Mouse (Mus musculus): ENCODE measurements around the gene Rere. TPM values are rescaled to one million over a fixed set of nuclear protein-coding genes. Genes with fewer than 3 reads are reported as not detected.
"Not testable (repeated sequence)": the region's sequence is repeated elsewhere in the genome, so short reads cannot be mapped to it uniquely, and the experiment has no call there.

The Rere gene
- polyA plus RNA-seq, 1 experiment from 2014 or later = 5.9 TPM

GRCm38 (mm10) chr4:150491710-150492109, 210.3 kb downstream of the Rere start:
- peaks cover 42% of the 10 kb centered on the region for H3K4me1 ChIP-seq (replicated peaks)
- 79% methylated on average over 4 of the region's 4 CpGs for whole genome bisulfite sequencing (ENCODE audit: insufficient replicate concordance)
- no peaks in the 10 kb centered on the region for H3K27me3 ChIP-seq
- no peak overlapping the region for H3K27ac ChIP-seq
- H3K4me3 ChIP-seq (replicated peaks) = no peak overlapping the region
- H3K36me3 ChIP-seq = no peaks in the 10 kb centered on the region
- no peaks in the 10 kb centered on the region for H3K9me3 ChIP-seq (replicated peaks)
- H3K4me2 ChIP-seq = no peak overlapping the region
- H3K9ac ChIP-seq = no peak overlapping the region
- ATAC-seq (ENCODE audit: low read depth) = no peak
- no peak for DNase-seq

GRCm38 (mm10) chr4:150493258-150493937, 212.0 kb downstream of the Rere start:
- WGBS (ENCODE audit: insufficient replicate concordance) = 66% methylated on average over 7 of the region's 7 CpGs
- no peaks in the 10 kb centered on the region for H3K27me3 ChIP-seq

DNA sequence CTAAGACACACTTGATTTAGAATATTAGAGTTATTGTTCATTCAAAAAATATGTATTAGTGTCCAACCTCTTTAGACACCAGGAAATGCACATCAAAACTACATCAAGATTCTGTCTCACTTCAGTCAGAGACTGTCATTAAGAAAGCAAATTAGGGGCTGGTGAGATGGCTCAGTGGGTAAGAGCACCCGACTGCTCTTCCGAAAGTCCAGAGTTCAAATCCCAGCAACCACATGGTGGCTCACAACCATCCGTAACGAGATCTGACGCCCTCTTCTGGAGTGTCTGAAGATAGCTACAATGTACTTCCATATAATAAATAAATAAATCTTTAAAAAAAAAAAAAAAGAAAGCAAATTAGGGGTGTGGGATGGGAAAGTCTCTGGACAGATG, 212.5 kb downstream of the Rere start:
- not testable (repeated sequence) for DNase-seq; ATAC-seq (ENCODE audit: low read depth)
- WGBS (ENCODE audit: insufficient replicate concordance) = 72% methylated on average over 5 of the region's 5 CpGs

More at GRCm38 (mm10) chr4:150493258-150493937, 212.0 kb downstream of the Rere start:
- peaks cover 26% of the 10 kb centered on the region for H3K4me1 ChIP-seq (replicated peaks)
- H3K9ac ChIP-seq = no peak overlapping the region
- no peak for ATAC-seq (ENCODE audit: low read depth)
- H3K4me3 ChIP-seq (replicated peaks) = no peak overlapping the region
- H3K27ac ChIP-seq = no peak overlapping the region
- no peaks in the 10 kb centered on the region for H3K9me3 ChIP-seq (replicated peaks)
- no peak for DNase-seq
- H3K4me2 ChIP-seq = no peak overlapping the region
- no peaks in the 10 kb centered on the region for H3K36me3 ChIP-seq

GRCm38 (mm10) chr4:150495568-150495967, 214.1 kb downstream of the Rere start:
- H3K9ac ChIP-seq = no peak overlapping the region
- DNase-seq (no peak), ATAC-seq (ENCODE audit: low read depth) (no peak)
- H3K27ac ChIP-seq = no peak overlapping the region
- H3K4me2 ChIP-seq = no peak overlapping the region
- no peaks in the 10 kb centered on the region for H3K9me3 ChIP-seq (replicated peaks)
- H3K4me3 ChIP-seq (replicated peaks) = no peak overlapping the region
- 66% methylated on average over 2 of the region's 2 CpGs for WGBS (ENCODE audit: insufficient replicate concordance)
- peaks cover 10% of the 10 kb centered on the region for H3K4me1 ChIP-seq (replicated peaks)
- H3K27me3 ChIP-seq = no peaks in the 10 kb centered on the region
- no peaks in the 10 kb centered on the region for H3K36me3 ChIP-seq

More for the DNA sequence above, 212.5 kb downstream of the Rere start:
- not testable (repeated sequence) for H3K4me3 ChIP-seq (replicated peaks); H3K27ac ChIP-seq; H3K36me3 ChIP-seq; H3K9ac ChIP-seq; H3K27me3 ChIP-seq; H3K4me2 ChIP-seq; H3K9me3 ChIP-seq (replicated peaks)
- peaks cover 20% of the 10 kb centered on the region for H3K4me1 ChIP-seq (replicated peaks)

DNA sequence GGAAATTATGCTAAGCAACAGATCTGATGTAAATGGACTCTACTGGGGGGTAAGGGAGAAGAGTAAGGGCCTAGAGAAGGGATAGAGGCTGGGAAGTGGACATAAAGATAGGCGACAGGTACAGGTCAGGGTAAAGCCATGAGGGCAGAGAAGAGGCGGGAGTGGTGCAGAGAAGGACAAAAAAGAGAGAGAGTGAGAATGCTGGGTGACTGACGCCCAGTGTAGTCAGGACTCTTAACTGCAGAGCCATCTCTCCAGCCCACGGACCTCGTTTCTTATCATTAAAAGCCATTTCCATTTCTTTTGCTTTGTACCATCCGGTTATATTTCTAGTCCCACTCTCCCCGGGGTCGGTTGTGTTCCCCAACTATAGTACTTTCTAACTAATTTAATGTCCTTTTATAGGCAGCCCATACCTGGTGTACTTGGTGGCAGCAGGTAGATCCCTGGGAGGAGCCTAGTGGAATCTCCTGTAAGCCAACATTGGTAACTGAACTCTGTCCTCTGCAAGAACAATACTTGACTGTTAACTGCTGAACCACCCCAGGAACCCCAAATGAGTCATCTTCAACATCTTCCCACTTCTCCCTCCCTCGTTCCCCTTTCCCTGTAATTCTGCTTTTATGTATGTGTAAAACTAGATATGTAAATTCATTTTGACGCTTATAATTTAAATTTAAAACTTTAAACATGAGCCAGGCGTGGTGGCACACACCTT, 223.0 kb downstream of the Rere start:
- Histone ChIP-seq H3K4me1 (replicated peaks) (peaks cover 29% of the 10 kb centered on the region), H3K27ac (no peak overlapping the region), H3K9ac (no peak overlapping the region), H3K27me3 (no peaks in the 10 kb centered on the region), H3K4me2 (no peak overlapping the region), H3K36me3 (0 out of 2 replicates have a peak, but pooled peaks cover 16% of the 10 kb centered on the region), H3K9me3 (replicated peaks) (no peaks in the 10 kb centered on the region), H3K4me3 (replicated peaks) (no peak overlapping the region)
- ATAC-seq (ENCODE audit: low read depth) (peak; percentile 52; the same call in 1 of the 2 replicates), DNase-seq (no peak)
- WGBS (ENCODE audit: insufficient replicate concordance) = 42% methylated on average over 11 of the region's 11 CpGs

DNA sequence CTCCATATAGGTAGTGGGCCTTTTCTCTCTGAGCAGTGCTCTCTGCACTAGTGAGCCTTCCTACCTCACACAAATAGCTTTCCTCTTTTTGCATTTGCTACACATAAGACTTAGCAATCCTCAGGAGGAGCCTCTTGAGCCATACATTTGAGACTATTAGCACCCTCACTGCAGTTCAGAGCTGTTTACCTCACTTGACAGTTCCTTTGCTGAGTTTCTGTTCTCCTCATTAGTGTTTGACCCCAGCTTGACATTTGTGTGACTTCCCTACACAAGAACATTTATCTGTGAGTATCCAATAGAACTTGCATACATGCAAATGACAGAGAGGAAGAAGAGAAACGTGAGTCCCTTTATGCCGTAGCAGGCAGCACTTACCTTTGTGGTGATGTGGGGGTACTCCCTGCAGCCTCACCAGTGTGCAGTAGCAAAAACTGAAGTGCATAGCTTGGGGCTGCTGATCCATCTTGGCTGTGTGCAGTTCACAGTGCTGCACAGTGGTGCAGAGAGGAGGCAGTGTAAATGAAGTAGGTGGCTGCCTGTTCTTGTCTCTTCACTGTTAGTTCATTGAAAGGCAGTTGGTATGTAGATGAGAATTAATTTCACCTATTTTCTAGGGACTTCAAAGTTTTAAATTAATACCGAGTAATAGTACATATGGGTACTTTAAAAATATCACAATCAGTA, 227.7 kb downstream of the Rere start:
- H3K27me3 ChIP-seq = no peaks in the 10 kb centered on the region
- H3K9me3 ChIP-seq (replicated peaks) = no peaks in the 10 kb centered on the region
- peaks cover 22% of the 10 kb centered on the region for H3K4me1 ChIP-seq (replicated peaks)
- H3K36me3 ChIP-seq = peaks cover 35% of the 10 kb centered on the region
- H3K27ac ChIP-seq = no peak overlapping the region
- no peak for DNase-seq
- 74% methylated on average over 3 of the region's 3 CpGs for WGBS (ENCODE audit: insufficient replicate concordance)
- no peak overlapping the region for H3K4me2 ChIP-seq
- H3K4me3 ChIP-seq (replicated peaks) = no peak overlapping the region
- H3K9ac ChIP-seq = no peak overlapping the region
- no peak for ATAC-seq (ENCODE audit: low read depth)

DNA sequence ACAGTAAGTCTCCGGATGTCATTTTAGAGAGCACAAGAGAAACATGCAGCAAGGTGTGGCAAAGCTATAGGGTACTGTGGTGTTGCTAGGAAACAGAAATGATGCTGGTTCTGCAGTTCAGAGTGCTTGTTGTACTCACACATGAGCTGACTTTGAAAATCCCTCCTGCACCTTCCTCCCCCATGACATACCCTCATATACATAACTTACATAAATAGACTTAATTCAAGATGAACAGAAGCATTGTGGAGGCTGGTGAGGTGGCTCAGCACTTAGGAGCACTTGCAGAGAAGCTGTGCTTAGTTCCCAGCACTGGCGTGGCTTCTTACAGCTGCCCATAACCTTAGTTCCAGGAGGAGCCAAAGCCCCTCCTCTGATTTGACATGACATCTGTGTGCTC, 228.6 kb downstream of the Rere start:
- Histone ChIP-seq H3K4me2 (no peak overlapping the region), H3K27ac (no peak overlapping the region), H3K36me3 (peaks cover 35% of the 10 kb centered on the region), H3K9me3 (replicated peaks) (no peaks in the 10 kb centered on the region), H3K27me3 (no peaks in the 10 kb centered on the region), H3K4me1 (replicated peaks) (peaks cover 14% of the 10 kb centered on the region), H3K9ac (no peak overlapping the region), H3K4me3 (replicated peaks) (no peak overlapping the region)
- 77% methylated on average over 2 of the region's 2 CpGs for WGBS (ENCODE audit: insufficient replicate concordance)
- ATAC-seq (ENCODE audit: low read depth) (no peak), DNase-seq (no peak)

- H3K9ac ChIP-seq; H3K9me3 ChIP-seq (replicated peaks); H3K27me3 ChIP-seq; H3K4me2 ChIP-seq; H3K4me3 ChIP-seq (replicated peaks); H3K27ac ChIP-seq; DNase-seq; ATAC-seq (ENCODE audit: low read depth): not testable (repeated sequence)
- H3K4me1 ChIP-seq (replicated peaks) = peaks cover 29% of the 10 kb centered on the region
- H3K36me3 ChIP-seq = peaks cover 32% of the 10 kb centered on the region
- 89% methylated on average over 4 of the region's 6 CpGs for WGBS (ENCODE audit: insufficient replicate concordance)
Measured at GRCm38 (mm10) chr4:150513387-150513786, 231.9 kb downstream of the Rere start.

DNA sequence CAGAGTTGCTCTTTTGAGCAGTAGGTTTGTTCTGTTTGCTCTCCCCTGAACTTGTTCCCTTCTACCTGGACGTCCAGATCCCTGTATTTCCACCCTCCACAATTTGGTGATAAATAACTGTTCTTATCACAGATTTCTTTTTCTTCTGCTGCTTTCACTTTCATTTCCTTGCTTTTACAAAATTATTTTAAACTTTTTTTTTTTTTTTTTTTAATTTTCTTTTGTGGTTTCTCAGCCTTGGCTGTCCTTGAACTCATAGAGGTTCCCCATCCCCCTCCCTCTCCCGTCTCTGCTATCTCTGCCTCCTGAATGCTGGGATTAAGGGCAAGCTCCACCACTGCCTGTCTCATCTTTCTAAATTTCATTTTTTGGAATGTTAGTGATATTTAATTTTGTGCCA, 234.8 kb downstream of the Rere start:
- no peak for ATAC-seq (ENCODE audit: low read depth)
- Histone ChIP-seq H3K4me2 (no peak overlapping the region), H3K9ac (no peak overlapping the region; the same call in 1 of the 2 replicates), H3K27ac (peak overlapping the region; percentile 97), H3K4me1 (replicated peaks) (peaks cover 49% of the 10 kb centered on the region), H3K36me3 (peaks cover 10% of the 10 kb centered on the region; the same call in 1 of the 2 replicates), H3K4me3 (replicated peaks) (no peak overlapping the region), H3K27me3 (no peaks in the 10 kb centered on the region), H3K9me3 (replicated peaks) (no peaks in the 10 kb centered on the region)
- no peak for DNase-seq
- WGBS (ENCODE audit: insufficient replicate concordance) = 26% methylated on average over 2 of the region's 2 CpGs

DNA sequence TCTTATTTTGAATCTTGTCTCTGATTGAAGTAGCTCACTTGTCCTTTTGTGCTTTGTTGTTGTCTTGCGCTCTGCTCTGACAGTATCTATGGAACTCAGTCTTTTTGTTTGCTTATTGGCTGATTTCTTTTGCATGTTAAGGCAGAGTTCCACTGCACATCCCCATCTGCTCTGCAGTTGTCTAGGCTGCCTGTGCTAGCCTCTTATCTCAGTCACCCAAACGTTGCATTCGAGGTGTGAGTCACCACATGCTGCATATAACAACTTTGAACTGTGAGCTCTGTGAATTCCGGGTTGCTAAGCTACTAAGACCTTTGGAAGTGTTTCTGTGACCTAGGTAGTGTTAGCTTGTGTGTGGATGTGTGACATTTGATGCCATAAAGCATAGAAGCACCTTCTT, 235.9 kb downstream of the Rere start:
- Histone ChIP-seq H3K36me3 (0 out of 2 replicates have a peak, but pooled peaks cover 3% of the 10 kb centered on the region), H3K4me1 (replicated peaks) (peaks cover 61% of the 10 kb centered on the region), H3K4me3 (replicated peaks) (0 out of 2 replicates have a peak overlapping the region, but pooled peaks have one; percentile 7), H3K9ac (peak overlapping the region; percentile 64), H3K27me3 (no peaks in the 10 kb centered on the region), H3K4me2 (peak overlapping the region; percentile 53), H3K27ac (peak overlapping the region; percentile 97), H3K9me3 (replicated peaks) (no peaks in the 10 kb centered on the region)
- DNase-seq = peak; percentile 81
- ATAC-seq (ENCODE audit: low read depth) = peak; percentile 89
- 5% methylated on average over 4 of the region's 4 CpGs for WGBS (ENCODE audit: insufficient replicate concordance)

DNA sequence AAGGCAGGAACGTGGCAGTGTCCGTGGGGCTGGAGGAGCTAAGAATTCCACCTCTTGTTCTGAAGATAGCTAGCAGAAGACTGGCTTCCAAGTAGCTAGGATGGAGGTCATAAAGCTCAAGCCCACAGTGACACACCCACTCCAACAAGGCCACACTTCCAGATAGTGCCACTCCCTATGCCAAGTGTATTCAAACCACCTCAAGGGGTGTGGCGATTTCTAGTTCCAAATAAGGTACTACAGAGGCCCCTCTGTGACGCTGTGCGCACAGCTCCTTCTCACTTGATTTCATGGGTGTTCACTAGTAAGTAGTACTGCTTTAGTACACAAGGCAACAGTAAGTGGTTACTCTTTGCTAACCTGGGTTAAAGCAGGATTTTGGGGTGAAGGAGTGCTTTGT, 237.4 kb downstream of the Rere start:
- Histone ChIP-seq H3K27ac (peak overlapping the region; percentile 97), H3K4me1 (replicated peaks) (peaks cover 76% of the 10 kb centered on the region), H3K4me2 (peak overlapping the region; percentile 53), H3K27me3 (no peaks in the 10 kb centered on the region), H3K9me3 (replicated peaks) (no peaks in the 10 kb centered on the region), H3K9ac (peak overlapping the region; percentile 57), H3K4me3 (replicated peaks) (peak overlapping the region; percentile 40), H3K36me3 (0 out of 2 replicates have a peak, but pooled peaks cover 3% of the 10 kb centered on the region)
- 33% methylated on average over 5 of the region's 5 CpGs for WGBS (ENCODE audit: insufficient replicate concordance)
- ATAC-seq (ENCODE audit: low read depth) (peak; percentile 91), DNase-seq (peak; percentile 77)

Measured in liver, embryonic 13.5 days (tissue).